In the genomic region with DNA sequence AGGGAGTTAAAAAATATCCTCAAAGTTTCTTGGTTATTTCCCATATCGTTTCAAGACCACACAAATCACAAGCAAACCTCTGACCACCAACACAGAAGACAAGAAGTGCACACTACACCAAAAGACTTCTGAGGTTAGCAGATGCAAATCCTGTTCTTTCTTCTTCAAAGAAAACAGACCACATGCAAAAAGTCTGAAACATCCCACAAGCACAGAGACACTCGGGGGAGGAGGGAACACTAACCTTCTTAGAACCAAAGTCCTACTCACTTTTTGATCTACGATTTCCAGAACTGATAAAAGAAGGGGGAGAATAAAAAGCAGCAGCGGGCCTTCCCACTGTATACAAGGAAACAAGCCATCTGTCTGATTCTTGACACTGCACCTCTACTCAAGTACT, we compare ENCODE assay signal across 28 mouse cellular contexts. TPM values are rescaled to one million over a fixed set of nuclear protein-coding genes. Genes with fewer than 3 reads are reported as not detected.
DNase-seq lines count a peak whose midpoint lies in the region; ATAC-seq lines count a peak whose summit lies in the region.
"Had no signal": no experiment of that assay in that cellular context is flagged by ENCODE, and none has a peak within 500 bp of the region (broad histone marks: within the 10 kb centered on the region; RNA-seq: fewer than 3 reads in every experiment).

No protein-coding gene starts in this region.

- no peak overlapping the region for H3K4me3 ChIP-seq in limb, embryonic 10.5 days
- H3K4me3 ChIP-seq in liver, embryonic 12.5 days: no peak overlapping the region
- H3K4me3 ChIP-seq: embryonic facial prominence, embryonic 13.5 days; erythroblast, embryonic 14.5 days; forebrain, embryonic 12.5 days; heart, embryonic 15.5 days; hindbrain, embryonic 13.5 days; limb, embryonic 13.5 days; liver, embryonic 13.5 days; megakaryocyte, embryonic 14.5 days; midbrain, embryonic 13.5 days had no signal

- no peak overlapping the region for H3K9ac ChIP-seq in liver, embryonic 12.5 days
- H3K9ac ChIP-seq: embryonic facial prominence, embryonic 13.5 days; forebrain, embryonic 12.5 days; heart, embryonic 15.5 days; hindbrain, embryonic 13.5 days; limb, embryonic 13.5 days; liver, embryonic 13.5 days; lung, embryonic 14.5 days; midbrain, embryonic 13.5 days had no signal

- WGBS in limb, embryonic 10.5 days: 86% methylated on average over 4 of the region's 4 CpGs
- WGBS in liver, embryonic 12.5 days (ENCODE audit: insufficient replicate concordance): 66% methylated on average over 4 of the region's 4 CpGs

- peak; percentile 58 for DNase-seq in thymus, postnatal 0 days (ENCODE audit: low spot score)
- DNase-seq in thymus, adult 18-20 months: no peak
- DNase-seq in CD8-positive naive resting alpha-beta T cell, adult 2 months (ENCODE audit: low read depth in 2 of 2, low spot score in 2 of 2): peak; percentile 62 to 68
- DNase-seq in limb, embryonic 10.5 days (ENCODE audit: low spot score): no peak
- DNase-seq in neural tube, embryonic 10.5 days (ENCODE audit: extremely low spot score, low spot score): no peak
- DNase-seq: adrenal gland, postnatal 10 days; cerebellum, adult 8-10 months; cerebellum, postnatal 36 days; embryo, embryonic 11 days; gastrocnemius, postnatal 25 days; heart, postnatal 36 days; kidney, adult 9 months; kidney, postnatal 25 days; layer of hippocampus, postnatal 36 days; liver, embryonic 13.5 days; lung, embryonic 14.5 days; right cerebral cortex, adult 18-20 months; right cerebral cortex, postnatal 4 days had no signal

- peaks cover 6% of the 10 kb centered on the region; the same call in 1 of the 2 replicates for H3K4me1 ChIP-seq in limb, embryonic 10.5 days
- peaks cover 13% of the 10 kb centered on the region for H3K4me1 ChIP-seq in liver, embryonic 12.5 days

- no peaks in the 10 kb centered on the region for H3K27me3 ChIP-seq in limb, embryonic 10.5 days (ENCODE audit: low read depth, poor library complexity, severe bottlenecking)
- no peaks in the 10 kb centered on the region for H3K27me3 ChIP-seq in liver, embryonic 12.5 days (replicated peaks)
- H3K27me3 ChIP-seq: embryonic facial prominence, embryonic 13.5 days; forebrain, embryonic 12.5 days; heart, embryonic 15.5 days; hindbrain, embryonic 13.5 days; limb, embryonic 13.5 days; liver, embryonic 13.5 days; megakaryocyte, embryonic 14.5 days; midbrain, embryonic 13.5 days had no signal

- no peaks in the 10 kb centered on the region for H3K9me3 ChIP-seq in limb, embryonic 10.5 days (replicated peaks)
- no peaks in the 10 kb centered on the region for H3K9me3 ChIP-seq in liver, embryonic 12.5 days (replicated peaks)
- H3K9me3 ChIP-seq: embryonic facial prominence, embryonic 13.5 days; forebrain, embryonic 12.5 days; heart, embryonic 15.5 days; hindbrain, embryonic 13.5 days; limb, embryonic 13.5 days; liver, embryonic 13.5 days; megakaryocyte, embryonic 14.5 days; midbrain, embryonic 13.5 days had no signal

- no peak overlapping the region for H3K4me2 ChIP-seq in liver, embryonic 12.5 days
- H3K4me2 ChIP-seq: embryonic facial prominence, embryonic 13.5 days; forebrain, embryonic 12.5 days; heart, embryonic 15.5 days; hindbrain, embryonic 13.5 days; limb, embryonic 13.5 days; liver, embryonic 13.5 days; lung, embryonic 14.5 days; midbrain, embryonic 13.5 days had no signal

- H3K27ac ChIP-seq in limb, embryonic 10.5 days: no peak overlapping the region
- no peak overlapping the region for H3K27ac ChIP-seq in liver, embryonic 12.5 days
- H3K27ac ChIP-seq: embryonic facial prominence, embryonic 13.5 days; forebrain, embryonic 12.5 days; heart, embryonic 15.5 days; hindbrain, embryonic 13.5 days; limb, embryonic 13.5 days; liver, embryonic 13.5 days; midbrain, embryonic 13.5 days had no signal

- H3K36me3 ChIP-seq in limb, embryonic 10.5 days: no peaks in the 10 kb centered on the region
- H3K36me3 ChIP-seq in liver, embryonic 12.5 days: no peaks in the 10 kb centered on the region
- H3K36me3 ChIP-seq: embryonic facial prominence, embryonic 13.5 days; forebrain, embryonic 12.5 days; heart, embryonic 15.5 days; hindbrain, embryonic 13.5 days; limb, embryonic 13.5 days; liver, embryonic 13.5 days; midbrain, embryonic 13.5 days had no signal

- ATAC-seq in inflammation-experienced regulatory T-cells, adult 6 months: peak; percentile 83
- no peak for ATAC-seq in liver, embryonic 12.5 days
- ATAC-seq: midbrain, embryonic 13.5 days had no signal

RNA-seq across cellular contexts. Expression of gene Dennd5a, which starts 9.0 kb away (rescaled TPM):
- polyA plus RNA-seq in thymus, postnatal 0 days (2015; fragmentation: Nextera tagmentation; extraction: Ambion mirVana): 9.4 and 9.5 TPM in 2 replicates
- 10 to 100 TPM; 24.7 to 27.5 (median 27.2) TPM for polyA plus RNA-seq in inflammation-experienced regulatory T-cells, adult 6 months (2017; shearing (Covaris generic))
- 27.6 and 30.0 TPM in 2 replicates for polyA plus RNA-seq in limb, embryonic 10.5 days (2016; fragmentation: Nextera tagmentation; extraction: Ambion mirVana)
- polyA plus RNA-seq in liver, embryonic 12.5 days (2016; fragmentation: Nextera tagmentation; extraction: Ambion mirVana): 13.3 and 14.8 TPM in 2 replicates

RNA-seq across cellular contexts. Expression of gene Tmem41b, which starts 35.4 kb away (rescaled TPM):
- 47.7 and 48.8 TPM in 2 replicates for polyA plus RNA-seq in thymus, postnatal 0 days (2015; fragmentation: Nextera tagmentation; extraction: Ambion mirVana)
- 10 to 100 TPM; 32.8 to 38.3 (median 38.2) TPM for polyA plus RNA-seq in inflammation-experienced regulatory T-cells, adult 6 months (2017; shearing (Covaris generic))
- 68.4 and 73.9 TPM in 2 replicates for polyA plus RNA-seq in limb, embryonic 10.5 days (2016; fragmentation: Nextera tagmentation; extraction: Ambion mirVana)
- 47.3 and 47.4 TPM in 2 replicates for polyA plus RNA-seq in liver, embryonic 12.5 days (2016; fragmentation: Nextera tagmentation; extraction: Ambion mirVana)

Comparison
In these comparisons a context has a peak if more than half of its experiments do, and no peak if none do; other contexts are left out.
1. DNase-seq: peak in thymus, postnatal 0 days (single experiment) and CD8-positive naive resting alpha-beta T cell, adult 2 months (2 of 2); none in thymus, adult 18-20 months (0 of 2), limb, embryonic 10.5 days (single experiment) and neural tube, embryonic 10.5 days (single experiment).